Mouse (Mus musculus): ENCODE results near the gene Nrarp. TPM values are rescaled to one million over a fixed set of nuclear protein-coding genes. Genes with fewer than 3 reads are reported as not detected.
A peak's percentile ranks its signal among the peaks of the same experiment; 100 is the strongest.

Gene Nrarp
- 10 to 100 TPM; 19.5 to 21.0 TPM for total RNA-seq (2021)
- long read RNA-seq, transcript Nrarp-201 (1 exons, 2,582 nt) = major isoform, 48 of 48 reads
- long read RNA-seq, partial matches to known transcripts = 0 of 48 reads
- long read RNA-seq, other reads (novel, unspliced or antisense) = 0 of 48 reads

DNA sequence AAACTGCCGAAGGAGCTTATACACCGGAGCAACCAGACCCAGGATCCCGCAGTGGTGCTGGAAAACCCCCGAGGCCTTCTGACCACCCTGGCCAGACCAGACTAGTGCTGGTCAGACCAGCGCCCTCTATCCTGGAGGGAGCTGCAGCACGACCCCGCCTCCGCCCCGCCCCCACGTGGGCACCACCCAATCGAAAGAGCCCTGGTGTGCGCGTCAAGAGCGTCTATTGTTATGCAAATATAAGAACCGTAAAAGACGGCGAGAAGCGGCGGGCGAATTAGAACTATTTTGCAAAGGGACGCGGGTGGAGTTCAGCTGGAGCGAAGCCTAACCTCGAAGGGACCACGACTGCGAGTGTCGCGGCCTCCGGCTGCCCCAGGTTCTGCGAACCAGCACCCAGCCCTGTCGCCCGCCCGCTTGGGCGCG is at the start of gene Nrarp:
TSS of gene Nrarp (plus strand) at position 281 of the 426 bp plus-strand sequence.
- peak; percentile 87 to 96 for DNase-seq (ENCODE audit: low spot score in 2 of 2)

DNA sequence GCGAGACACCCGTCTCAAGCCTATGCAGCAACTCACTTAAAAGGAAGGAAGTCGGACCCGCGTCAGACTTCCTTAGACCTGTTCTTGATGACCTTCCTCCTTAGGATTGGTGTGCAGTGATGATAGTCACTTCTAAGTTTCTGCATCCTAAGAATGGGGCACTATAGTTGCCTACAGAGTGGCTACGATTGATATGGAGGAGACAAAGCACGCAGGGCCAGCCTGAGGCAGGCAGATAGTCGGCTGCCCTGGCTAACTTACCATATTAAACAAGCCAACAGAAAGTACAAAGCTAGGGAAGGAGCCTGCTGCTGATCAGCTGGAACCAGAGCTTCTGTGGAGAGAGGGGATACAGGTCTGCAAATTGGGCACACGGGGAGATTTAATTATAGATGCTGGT is 49.0 kb upstream of the Nrarp start:
- no peak for DNase-seq (ENCODE audit: low spot score in 2 of 2)

DNA sequence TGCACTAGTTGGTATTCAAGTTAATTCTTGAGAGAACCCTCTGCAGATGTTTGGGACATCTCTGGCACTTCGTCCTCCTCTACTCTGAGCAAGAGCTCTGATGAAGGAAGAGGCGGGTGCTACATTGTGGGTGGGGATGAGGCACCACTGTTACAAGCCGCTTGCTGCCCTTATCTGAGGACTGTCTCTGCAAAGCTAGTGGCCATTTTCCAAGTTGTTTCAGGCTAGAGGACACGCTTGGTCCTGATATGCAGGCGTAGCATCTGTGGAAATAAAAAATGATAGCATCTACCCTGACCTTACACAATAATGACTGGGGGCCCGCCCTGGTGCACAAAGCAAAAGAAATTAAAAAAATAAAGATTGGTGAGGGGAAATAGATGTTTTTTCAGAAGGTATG is 42.7 kb upstream of the Nrarp start:
- no peak for DNase-seq (ENCODE audit: low spot score in 2 of 2)

DNA sequence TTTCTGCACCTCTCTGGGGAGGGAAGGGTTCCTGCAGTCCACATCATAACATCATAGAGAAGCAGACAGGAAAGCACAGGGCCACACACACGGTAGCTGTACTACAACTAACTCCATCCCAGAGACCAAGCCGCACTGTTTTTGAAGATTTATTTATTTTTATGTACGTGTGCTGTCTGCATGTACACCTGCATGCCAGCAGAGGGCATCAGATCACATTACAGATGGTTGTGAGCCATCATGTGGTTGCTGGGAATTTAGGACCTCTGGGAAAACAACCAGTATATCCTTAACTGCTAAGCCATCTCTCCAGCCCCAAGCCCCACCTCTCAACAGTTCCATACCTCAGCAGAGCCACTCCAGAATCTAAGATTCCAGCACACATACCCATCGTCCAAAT is 39.4 kb upstream of the Nrarp start:
- DNase-seq (ENCODE audit: low spot score in 2 of 2) = no peak

DNA sequence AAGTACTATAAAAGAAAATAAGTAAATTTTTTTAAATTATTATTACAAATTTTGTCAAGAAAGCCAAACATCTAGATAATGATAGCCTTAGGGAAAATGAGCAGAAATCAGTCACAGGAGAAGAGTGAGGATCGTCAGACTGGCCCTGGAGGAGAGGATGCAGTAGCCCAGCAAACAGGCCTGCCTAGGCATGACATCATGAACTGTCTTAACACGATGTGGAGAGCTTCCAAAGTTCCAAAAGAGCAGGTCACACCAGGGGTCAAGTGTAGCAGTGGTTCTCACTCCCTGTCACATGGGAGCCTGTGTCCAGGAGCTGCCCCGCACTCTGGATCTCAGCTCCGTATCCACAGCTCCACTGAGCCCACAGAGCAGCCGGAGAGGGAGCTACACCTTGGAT is 38.6 kb upstream of the Nrarp start:
- DNase-seq (ENCODE audit: low spot score in 2 of 2) = no peak

DNA sequence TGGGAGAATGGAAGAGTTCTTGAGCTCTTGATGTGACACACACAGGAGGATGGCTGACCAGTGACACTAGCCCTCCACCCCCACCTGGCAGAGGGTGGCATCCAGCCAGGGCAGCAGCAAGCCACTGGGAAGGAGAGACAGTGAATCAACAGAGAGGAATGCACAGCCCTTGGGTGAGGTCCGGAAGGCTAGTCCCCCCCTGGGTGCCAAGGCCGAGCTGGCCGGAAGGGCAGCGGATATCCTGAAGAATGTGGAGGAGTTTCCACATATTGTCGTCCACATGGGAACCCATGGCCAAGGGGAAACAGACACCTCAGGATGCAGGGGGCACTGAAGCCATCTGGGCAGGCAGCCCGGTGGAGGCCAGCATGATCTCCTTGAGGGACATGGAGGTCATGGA is 35.2 kb upstream of the Nrarp start:
- DNase-seq (ENCODE audit: low spot score in 2 of 2) = no peak

DNA sequence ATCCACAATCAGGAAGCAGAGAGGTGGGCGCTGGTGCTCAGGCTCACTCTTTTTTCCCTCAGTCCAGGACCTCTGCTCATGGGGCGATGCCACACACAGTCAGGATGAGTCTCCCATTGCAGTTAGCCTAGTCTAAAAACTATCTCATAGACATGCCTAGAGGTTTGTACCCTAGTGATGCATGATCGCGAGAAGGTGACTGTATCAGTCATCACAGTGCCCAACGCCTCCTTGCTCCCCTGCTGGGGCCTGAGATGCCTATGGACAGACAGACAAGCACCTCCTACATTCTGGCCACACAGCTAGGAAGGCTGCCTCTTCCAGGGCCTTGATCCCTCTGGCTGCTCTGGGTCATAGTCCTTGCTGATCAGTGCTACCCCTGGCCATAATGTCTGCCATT is 33.2 kb upstream of the Nrarp start:
- DNase-seq (ENCODE audit: low spot score in 2 of 2) = no peak

DNA sequence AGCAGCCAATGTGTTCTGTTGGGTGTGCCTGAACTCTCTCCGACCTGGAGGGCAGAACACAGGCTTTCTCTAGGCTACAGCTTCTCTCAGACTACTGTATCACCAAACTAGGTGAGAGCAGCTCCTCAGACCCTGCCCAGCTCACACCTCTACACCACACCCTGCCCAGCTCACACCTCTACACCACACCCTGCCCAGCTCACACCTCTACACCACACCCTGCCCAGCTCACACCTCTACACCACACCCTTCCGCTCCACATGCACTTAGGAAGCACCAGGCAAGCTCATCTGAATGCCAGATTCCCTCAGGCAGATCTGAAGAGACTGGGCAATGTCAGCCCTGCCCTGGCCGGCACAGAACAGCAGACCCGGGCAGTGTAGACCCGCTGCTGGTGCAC is 32.7 kb upstream of the Nrarp start:
- no peak for DNase-seq (ENCODE audit: low spot score in 2 of 2)

DNA sequence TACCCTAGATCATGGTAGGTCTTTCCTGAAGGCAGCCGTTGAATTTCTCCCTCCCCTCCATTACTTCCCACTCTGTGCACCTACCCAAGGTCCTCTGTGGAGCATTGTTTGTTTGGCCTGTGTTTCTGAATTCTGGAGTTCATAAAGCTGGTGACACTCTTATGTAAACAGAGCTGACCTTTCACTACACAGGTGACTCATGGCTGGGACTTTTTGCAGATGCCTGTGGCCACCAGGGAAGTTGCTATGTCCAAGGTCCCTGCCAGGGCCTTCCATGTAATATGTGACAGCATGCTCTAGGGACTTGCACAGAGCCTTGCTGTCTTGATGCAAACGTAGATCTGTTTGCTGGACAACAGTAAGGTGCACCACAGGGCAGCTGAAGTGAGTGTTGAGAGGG is 30.9 kb upstream of the Nrarp start:
- DNase-seq (ENCODE audit: low spot score in 2 of 2) = no peak

DNA sequence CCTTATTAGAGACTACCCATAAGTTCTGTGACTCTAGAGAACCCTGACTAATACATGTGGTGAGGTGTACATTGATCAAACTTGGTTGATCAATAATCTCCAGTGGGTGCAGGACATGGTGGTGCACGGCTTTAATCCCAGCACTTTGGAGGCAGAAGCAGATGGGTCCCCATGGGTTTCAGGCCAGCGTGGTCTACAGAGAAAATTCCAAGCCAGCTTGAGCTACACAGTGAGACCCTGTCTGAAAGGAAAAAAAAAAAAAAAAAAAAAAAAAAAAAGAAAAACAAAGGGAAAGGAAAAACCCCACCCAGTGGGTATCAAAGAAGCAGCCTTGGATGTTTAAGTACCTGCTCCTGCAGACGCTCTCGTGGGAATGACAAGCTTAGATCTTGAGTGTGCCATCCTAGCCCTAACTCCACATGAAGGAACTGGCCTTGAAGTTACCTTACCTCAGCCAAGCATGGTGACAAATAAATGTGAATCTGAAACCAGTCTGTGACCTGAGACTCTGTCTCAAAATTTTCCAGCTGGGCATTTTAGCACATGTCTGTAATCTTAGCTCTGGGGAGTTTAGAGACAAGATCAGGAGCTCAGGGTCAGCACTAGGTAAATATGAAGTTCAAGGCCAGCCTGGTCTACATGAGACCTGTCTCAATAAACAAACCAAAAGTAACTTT is 29.1 kb upstream of the Nrarp start:
- DNase-seq (ENCODE audit: low spot score in 2 of 2) = no peak

DNA sequence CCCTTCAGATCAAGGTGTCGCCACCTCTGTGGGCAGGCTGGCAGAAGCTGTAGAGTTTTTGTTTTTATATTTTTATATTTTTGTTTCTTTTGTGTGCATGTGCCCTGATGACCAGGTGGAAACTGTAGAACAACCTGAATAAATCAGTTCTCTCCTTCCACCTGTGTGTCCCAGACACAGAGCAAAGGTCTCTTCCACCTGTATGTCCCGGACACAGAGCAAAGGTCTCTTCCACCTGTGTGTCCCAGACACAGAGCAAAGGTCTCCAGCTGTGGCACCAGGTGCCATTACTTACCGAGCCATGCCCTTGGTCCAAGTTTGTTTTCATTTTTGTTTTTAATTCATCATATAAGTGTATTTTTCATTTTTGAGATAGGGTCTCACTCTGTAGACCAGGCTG is 24.4 kb upstream of the Nrarp start:
- no peak for DNase-seq (ENCODE audit: low spot score in 2 of 2)

DNA sequence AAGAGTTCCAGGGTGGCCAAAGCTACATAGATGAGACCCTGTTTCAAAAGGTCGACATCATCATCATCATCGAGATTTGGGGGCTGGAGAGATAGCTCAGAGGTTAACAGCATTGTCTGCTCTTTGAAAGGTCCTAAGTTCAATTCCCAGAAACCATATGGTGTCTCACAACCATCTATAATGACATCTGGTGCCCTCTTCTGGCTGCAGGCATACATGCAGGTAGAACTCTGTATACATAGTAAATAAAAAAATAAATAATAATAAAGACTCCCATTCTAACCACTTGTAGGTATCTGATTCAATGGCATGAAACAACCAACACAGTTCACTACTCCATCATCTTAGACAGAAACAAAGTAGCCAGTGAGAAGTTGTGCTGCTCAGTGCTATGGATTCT is 23.6 kb upstream of the Nrarp start:
- no peak for DNase-seq (ENCODE audit: low spot score in 2 of 2)

DNA sequence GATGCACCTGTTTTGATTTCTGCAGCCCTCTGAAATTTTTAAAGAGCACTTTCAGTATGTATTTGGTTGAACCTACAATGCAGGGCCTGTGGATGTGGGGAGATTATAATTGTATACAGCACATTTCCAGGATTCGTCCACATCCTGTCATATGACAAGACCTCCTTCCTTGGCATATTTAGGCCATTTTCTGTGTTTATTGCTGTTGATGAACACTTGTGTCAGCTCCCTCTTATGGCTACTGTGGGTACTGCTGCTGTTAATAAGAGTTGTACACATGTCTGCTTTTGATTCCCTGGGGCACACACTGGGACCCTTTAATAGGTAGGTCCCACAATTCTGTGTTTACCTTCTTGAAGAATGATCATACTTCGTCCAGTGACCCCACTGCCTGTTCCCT is 22.9 kb upstream of the Nrarp start:
- DNase-seq (ENCODE audit: low spot score in 2 of 2) = peak in 1 of 2 experiments; percentile 75

DNA sequence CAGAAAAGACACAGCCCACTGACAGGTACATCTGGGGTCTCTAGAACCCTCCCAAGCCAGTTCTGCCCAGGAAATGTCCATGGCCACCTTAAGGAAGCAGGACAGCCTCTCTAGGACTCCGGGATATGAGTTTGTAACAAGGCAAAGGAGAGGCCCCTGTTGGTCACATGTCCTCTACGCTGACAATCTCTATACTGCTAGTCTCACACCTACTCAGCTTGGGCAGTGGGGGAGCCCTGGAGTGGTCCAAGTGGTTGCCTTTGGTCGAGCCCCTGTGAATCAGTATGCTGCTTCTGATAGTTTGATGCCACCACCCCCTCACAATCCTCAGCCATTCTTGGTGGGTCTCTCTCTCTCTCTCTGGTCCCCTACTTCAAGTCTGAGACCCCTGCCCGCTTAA is 13.1 kb upstream of the Nrarp start:
- DNase-seq (ENCODE audit: low spot score in 2 of 2) = no peak

DNA sequence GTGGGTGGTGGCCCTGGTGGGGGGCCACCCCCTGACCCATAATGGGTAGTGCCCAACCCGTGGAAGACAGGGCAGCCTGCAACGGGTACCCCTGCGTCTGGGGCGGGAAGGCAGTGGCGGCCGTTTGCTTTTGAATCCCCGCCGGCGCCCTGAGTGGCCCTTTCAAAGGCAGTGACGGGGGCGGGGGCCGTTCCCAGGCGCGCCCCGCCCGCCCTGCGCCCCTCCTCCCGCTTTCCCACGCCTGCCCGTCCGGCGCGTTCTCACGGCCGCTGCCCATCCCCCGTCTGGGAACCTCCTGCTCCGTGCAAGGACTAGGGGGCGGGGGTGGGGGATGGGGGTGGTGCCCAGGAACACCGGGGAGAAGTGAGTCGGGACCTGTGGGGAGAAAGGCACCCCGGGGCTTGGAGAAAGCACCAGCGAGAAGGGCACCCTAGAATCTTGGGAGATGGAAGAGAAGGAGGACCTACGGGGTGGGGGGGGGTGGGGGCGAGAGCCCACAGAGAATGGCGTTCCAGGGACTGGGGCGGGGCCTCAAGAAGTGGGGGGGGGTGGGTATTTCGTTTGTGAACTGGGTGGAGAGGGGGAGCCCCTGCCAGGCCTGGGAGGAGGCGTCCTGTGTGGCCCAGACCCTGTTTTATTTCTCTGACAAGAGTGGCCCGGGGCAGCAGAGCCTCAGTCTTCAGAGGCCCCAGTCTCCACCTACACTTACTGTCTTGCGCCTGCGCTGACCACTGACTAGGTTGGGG is 12.5 kb upstream of the Nrarp start:
- no peak for DNase-seq (ENCODE audit: low spot score in 2 of 2)

DNA sequence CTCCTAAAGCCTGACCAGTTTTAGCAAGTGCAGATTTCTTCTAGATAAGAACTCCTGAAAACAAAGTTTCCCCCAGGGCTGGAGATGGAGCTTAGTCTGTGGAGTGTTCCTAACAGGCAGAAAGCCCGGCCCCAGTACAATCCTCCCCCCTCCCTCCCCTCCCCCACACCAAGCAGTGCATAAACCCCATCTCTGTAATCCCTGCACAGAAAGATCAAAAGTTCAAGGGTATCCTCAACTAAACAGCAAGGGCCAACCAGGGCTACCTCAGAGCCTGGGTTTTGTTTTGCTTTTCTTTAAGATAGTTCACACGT is 11.9 kb upstream of the Nrarp start:
- no peak for DNase-seq (ENCODE audit: low spot score in 2 of 2)

DNA sequence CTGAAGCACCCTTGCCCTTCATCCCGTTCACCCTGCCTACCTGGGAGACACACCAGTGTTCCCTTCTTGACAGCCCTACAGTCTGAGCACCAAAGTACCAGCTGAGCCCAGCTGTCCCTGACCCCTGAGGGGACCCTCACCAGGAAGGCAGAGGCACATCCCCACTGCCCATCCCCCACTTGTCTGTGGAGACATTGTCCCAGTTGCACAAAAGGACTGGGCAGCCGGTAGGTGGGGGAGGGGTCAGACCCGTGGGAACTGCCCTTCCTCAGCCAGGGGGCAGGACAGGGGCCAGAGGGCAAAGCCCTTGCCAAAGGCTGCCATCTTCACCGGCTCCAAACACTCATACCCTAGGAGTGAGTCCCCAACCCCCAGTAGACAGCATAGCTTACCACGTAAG is 10.8 kb upstream of the Nrarp start:
- DNase-seq (ENCODE audit: low spot score in 2 of 2) = no peak

DNA sequence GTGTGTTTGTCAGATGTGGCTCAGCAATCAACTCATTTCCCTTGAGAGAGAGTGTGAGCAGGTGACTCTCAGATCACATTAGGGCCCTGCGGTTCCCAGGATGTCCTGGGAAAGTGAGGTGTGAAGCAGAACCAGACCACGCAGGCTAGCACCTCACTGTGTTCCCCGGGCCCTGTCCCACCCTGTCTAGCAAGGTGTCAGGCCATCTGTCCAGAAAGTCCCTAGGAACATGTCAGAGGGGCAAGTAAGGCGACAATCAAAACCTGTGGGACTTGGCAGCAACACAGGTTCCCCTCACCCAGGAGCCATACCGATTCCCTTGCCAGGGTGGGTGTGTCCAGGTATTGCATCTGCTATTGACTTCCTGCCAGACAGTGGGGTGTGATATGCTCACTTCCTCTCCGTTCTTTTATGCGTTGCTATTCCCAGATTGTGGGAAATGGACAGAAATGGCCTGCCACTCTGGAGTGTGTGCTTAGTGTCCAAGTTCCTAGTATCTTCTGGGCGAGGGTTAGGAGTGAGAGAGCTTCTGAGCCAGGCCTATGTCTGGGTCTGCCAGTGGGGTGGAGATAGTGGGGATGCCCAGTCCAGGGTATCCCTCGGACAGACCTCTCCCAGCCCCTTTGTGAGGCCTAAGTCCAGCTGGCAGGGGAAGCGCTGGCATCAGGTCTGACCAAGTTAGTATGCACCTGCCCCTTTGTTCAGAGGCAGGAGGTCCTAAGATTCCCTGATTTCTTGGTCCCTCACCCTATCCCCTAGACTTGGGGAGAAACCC is 10.0 kb upstream of the Nrarp start:
- no peak for DNase-seq (ENCODE audit: low spot score in 2 of 2)

DNA sequence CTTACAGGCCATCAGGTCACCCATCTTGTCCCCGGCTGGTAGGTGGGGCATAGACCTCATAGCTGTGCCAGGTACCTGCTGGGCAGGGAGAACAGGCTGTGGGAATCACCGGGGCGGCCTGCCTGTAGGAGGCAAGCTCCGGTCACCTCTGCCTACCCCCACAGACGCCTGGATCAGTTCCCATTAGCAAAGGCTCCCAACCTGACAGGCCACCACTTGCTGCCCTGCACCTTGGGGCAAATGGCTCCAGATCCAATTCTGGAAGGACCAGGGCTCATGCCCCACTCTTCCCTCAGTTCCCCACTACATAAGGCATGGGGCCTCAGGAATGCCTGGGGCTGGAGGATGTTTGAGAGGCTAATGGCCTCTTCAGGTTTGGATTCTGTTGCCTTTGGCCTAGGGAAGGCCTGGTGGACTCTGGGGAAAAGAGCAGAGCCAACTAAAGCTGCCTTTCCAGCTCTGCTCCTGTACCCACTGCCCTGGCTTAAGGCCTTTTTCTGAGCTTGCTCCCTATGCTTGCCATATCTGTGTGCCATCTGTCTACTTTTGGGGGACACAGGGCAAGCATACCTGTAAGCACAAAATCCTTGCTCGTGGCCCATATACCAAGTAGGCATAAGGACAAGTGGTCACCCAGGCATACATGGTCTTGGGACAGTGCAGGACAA is 9.3 kb upstream of the Nrarp start:
- DNase-seq (ENCODE audit: low spot score in 2 of 2) = no peak

DNA sequence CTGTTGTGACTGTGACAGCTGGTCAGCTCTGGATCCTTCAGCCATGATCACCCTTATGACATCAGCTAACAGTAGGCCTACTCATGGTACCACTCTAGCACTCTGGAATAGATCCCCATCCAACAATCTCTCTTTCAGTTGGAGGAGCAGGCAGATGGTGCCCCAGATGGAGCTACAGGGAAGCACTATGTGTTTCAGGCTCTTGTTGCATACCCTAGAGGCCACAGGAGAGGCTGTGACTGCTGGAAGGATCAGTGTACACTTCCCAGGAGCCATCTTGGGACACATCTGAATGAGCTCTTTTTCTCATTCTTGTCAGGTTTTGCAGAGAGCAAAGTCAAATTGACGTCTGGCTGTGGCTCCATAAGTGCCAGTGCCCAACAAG is 8.8 kb upstream of the Nrarp start:
- peak in 1 of 2 experiments; percentile 83 for DNase-seq (ENCODE audit: low spot score in 2 of 2)

DNA sequence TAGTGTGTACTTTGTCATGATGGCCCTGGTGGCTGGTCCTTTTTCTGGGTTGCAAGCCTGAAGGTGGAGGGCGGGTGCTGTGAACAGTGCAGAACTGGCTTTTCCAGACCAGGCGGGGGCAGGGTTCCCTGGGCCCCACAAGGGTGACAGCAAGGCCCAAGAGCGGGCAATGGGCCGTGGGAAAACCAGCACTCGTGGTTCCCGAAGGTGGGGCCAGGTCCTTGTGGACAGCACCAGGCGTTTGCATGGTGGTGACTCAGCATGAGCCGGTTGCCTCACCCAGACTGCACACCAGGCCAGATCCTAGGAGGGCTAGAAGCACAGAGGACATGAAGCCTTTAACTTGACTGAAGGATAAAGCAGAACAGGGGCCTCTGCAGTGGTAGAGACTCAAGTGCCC is 7.9 kb upstream of the Nrarp start:
- DNase-seq (ENCODE audit: low spot score in 2 of 2) = no peak

DNA sequence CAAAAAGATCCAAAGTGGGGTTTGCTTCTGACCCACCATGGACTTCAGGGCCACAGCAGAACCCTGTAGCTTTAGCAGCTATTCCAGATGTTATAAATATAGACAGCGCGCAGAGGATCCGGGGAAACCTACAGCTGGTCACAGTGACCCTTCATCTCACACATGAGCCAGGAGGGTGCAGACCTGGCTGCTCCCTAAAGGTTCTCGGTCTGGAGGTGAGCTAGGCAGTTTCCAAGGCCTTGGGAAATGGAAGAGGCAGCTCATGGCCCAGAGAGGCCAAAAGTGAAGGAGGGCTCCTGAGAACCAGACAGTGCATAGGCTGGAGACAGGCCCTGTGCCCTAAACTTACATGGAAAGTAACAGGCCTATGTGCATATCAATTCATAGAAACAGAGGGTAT is 6.7 kb upstream of the Nrarp start:
- no peak for DNase-seq (ENCODE audit: low spot score in 2 of 2)

Measured in layer of hippocampus, adult 18-20 months (tissue).